Mouse (Mus musculus) neural tube, embryonic 13.5 days (tissue): ENCODE results near the gene Kat7. TPM values are rescaled to one million over a fixed set of nuclear protein-coding genes. Genes with fewer than 3 reads are reported as not detected.

Experiments used
- ATAC-seq: fragments of 200-750 bp; cut with Nextera tagmentation; 2 replicates; pipeline ENCODE4 v1.8.0; 2017; ENCODE audit warnings: low read depth, mild to moderate bottlenecking, moderate TSS enrichment, moderate library complexity
- H3K27ac ChIP-seq: fragments of 300-500 bp; sonication (generic); replicated peaks from 2 replicates; pipeline ENCODE4 v1.5.1; 2015; ENCODE audit warnings: moderate library complexity, mild to moderate bottlenecking, inconsistent platforms
- H3K27me3 ChIP-seq: fragments of 300-500 bp; sonication (generic); 2 replicates; pipeline ENCODE4 v1.6.1; 2015; ENCODE audit warnings: mild to moderate bottlenecking, inconsistent platforms
- H3K36me3 ChIP-seq: fragments of 300-500 bp; sonication (generic); 2 replicates; pipeline ENCODE4 v1.6.1; 2015; ENCODE audit warnings: mild to moderate bottlenecking, inconsistent platforms
- H3K4me1 ChIP-seq: fragments of 300-500 bp; sonication (generic); replicated peaks from 2 replicates; pipeline ENCODE4 v1.6.1; 2015; ENCODE audit warnings: inconsistent platforms
- H3K4me2 ChIP-seq: fragments of 300-500 bp; sonication (generic); 2 replicates; pipeline ENCODE4 v1.6.1; 2015; ENCODE audit warnings: inconsistent platforms, mild to moderate bottlenecking, moderate library complexity
- H3K4me3 ChIP-seq: fragments of 300-500 bp; sonication (generic); 2 replicates; pipeline ENCODE4 v1.5.1; 2015; ENCODE audit warnings: mild to moderate bottlenecking, inconsistent platforms
- H3K9ac ChIP-seq: fragments of 300-500 bp; sonication (generic); 2 replicates; pipeline ENCODE4 v1.6.1; 2015; ENCODE audit warnings: moderate library complexity, mild to moderate bottlenecking, inconsistent platforms
- H3K9me3 ChIP-seq: fragments of 300-500 bp; sonication (generic); 2 replicates; pipeline ENCODE4 v1.6.1; 2016; ENCODE audit warnings: inconsistent platforms
- WGBS: fragments of 180-500 bp; shearing (Covaris S2); methylation state at CpG from one replicate; pipeline ENCODE4 v1.1.7; 2015; 5-methylcytosine and 5-hydroxymethylcytosine counted together
- polyA plus RNA-seq: library from polyadenylated mRNA; unstranded; fragments of >200 nt; fragmentation: Nextera tagmentation; extraction: Ambion mirVana; gene quantifications from 2 replicates; pipeline ENCODE4 v1.2.1, GENCODE M21; 2015

The Kat7 gene
- polyA plus RNA-seq, 1 experiment from 2014 or later = 58.3 TPM

DNA sequence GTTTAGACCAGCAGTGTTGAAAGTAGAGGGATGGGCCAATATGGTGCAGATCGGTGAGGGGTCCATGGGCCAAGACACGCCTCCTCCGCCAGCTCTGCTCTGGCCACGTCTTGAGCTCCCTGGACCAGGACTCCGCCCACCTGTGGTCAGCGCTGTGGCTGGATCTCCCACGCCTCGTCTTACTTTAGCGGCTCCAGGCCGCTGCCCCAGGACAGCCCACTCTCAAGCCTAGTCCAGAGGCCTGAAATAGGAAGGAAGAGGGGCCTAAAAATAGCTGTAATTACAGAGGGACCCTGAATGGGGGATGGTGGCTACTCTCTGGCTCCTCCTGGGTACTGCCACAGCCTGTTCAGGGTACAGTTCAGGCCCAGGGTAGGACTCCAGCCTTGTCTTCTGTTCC, 59.9 kb downstream of the Kat7 start:
- H3K36me3 ChIP-seq = no peaks in the 10 kb centered on the region
- H3K4me1 ChIP-seq = no peaks in the 10 kb centered on the region; the same call in 1 of the 2 replicates
- 47% methylated on average over 10 of the region's 10 CpGs for WGBS
- H3K27me3 ChIP-seq = peaks cover 5% of the 10 kb centered on the region; the same call in 1 of the 2 replicates
- ATAC-seq = no peak
- no peak overlapping the region for H3K9ac ChIP-seq
- H3K27ac ChIP-seq = no peak overlapping the region
- no peak overlapping the region for H3K4me3 ChIP-seq
- H3K9me3 ChIP-seq = no peaks in the 10 kb centered on the region
- no peak overlapping the region for H3K4me2 ChIP-seq

GRCm38 (mm10) chr11:95247065-95247464, 63.0 kb downstream of the Kat7 start:
- no peak for ATAC-seq
- no peak overlapping the region for H3K9ac ChIP-seq
- no peaks in the 10 kb centered on the region for H3K36me3 ChIP-seq
- H3K9me3 ChIP-seq = no peaks in the 10 kb centered on the region
- peaks cover 5% of the 10 kb centered on the region; the same call in 1 of the 2 replicates for H3K27me3 ChIP-seq
- no peak overlapping the region for H3K27ac ChIP-seq
- H3K4me3 ChIP-seq = no peak overlapping the region
- 56% methylated on average over 14 of the region's 14 CpGs for WGBS
- no peaks in the 10 kb centered on the region; the same call in 1 of the 2 replicates for H3K4me1 ChIP-seq
- no peak overlapping the region for H3K4me2 ChIP-seq

GRCm38 (mm10) chr11:95245456-95245855, 64.6 kb downstream of the Kat7 start:
- WGBS = 78% methylated on average over 7 of the region's 7 CpGs
- peaks cover 3% of the 10 kb centered on the region; the same call in 1 of the 2 replicates for H3K27me3 ChIP-seq

DNA sequence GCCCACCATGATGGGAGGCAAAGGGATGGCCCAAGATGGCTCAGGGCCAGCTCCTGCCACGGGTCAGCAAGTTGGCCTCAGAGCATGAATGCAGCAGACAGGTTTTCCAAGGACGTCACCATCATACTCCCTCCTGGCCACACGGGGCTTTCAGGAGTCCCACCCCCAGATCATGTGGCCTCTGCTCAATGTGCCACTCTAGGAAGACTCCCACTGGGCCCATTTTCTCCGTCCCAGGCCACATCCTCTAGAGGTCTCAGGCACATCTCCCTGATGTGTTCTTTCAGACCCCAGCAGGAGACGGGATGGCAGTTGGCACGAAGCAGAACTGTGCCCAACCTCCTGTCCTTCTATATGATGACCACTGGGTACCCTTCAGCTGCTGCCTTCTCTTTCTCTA, 67.4 kb downstream of the Kat7 start:
- Histone ChIP-seq H3K4me2 (no peak overlapping the region), H3K9me3 (no peaks in the 10 kb centered on the region), H3K27ac (no peak overlapping the region), H3K4me3 (no peak overlapping the region), H3K27me3 (no peaks in the 10 kb centered on the region), H3K36me3 (no peaks in the 10 kb centered on the region), H3K9ac (no peak overlapping the region), H3K4me1 (no peaks in the 10 kb centered on the region; the same call in 1 of the 2 replicates)
- ATAC-seq = no peak
- 71% methylated on average over 6 of the region's 6 CpGs for WGBS

More at GRCm38 (mm10) chr11:95245456-95245855, 64.6 kb downstream of the Kat7 start:
- H3K9me3 ChIP-seq = no peaks in the 10 kb centered on the region
- no peak overlapping the region for H3K9ac ChIP-seq
- no peaks in the 10 kb centered on the region for H3K36me3 ChIP-seq
- no peak for ATAC-seq
- H3K4me2 ChIP-seq = no peak overlapping the region
- no peak overlapping the region for H3K4me3 ChIP-seq
- no peak overlapping the region for H3K27ac ChIP-seq
- H3K4me1 ChIP-seq = no peaks in the 10 kb centered on the region; the same call in 1 of the 2 replicates

GRCm38 (mm10) chr11:95238477-95238876, 71.6 kb downstream of the Kat7 start:
- Histone ChIP-seq H3K9ac (no peak overlapping the region), H3K4me1 (no peaks in the 10 kb centered on the region), H3K27ac (no peak overlapping the region), H3K4me3 (no peak overlapping the region), H3K4me2 (no peak overlapping the region), H3K9me3 (no peaks in the 10 kb centered on the region), H3K27me3 (0 out of 2 replicates have a peak, but pooled peaks cover 5% of the 10 kb centered on the region), H3K36me3 (no peaks in the 10 kb centered on the region)
- no peak for ATAC-seq
- 78% methylated on average over 6 of the region's 6 CpGs for WGBS

GRCm38 (mm10) chr11:95232329-95232696, 77.7 kb downstream of the Kat7 start:
- no peak overlapping the region for H3K4me2 ChIP-seq
- no peaks in the 10 kb centered on the region for H3K36me3 ChIP-seq

GRCm38 (mm10) chr11:95231688-95232328, 78.2 kb downstream of the Kat7 start:
- Histone ChIP-seq H3K9me3 (no peaks in the 10 kb centered on the region), H3K27me3 (peaks cover 20% of the 10 kb centered on the region), H3K4me2 (peak overlapping the region; percentile 44), H3K9ac (no peak overlapping the region), H3K27ac (no peak overlapping the region), H3K36me3 (no peaks in the 10 kb centered on the region), H3K4me1 (peaks cover 5% of the 10 kb centered on the region), H3K4me3 (peak overlapping the region; percentile 12; the same call in 1 of the 2 replicates)
- ATAC-seq = peak; percentile 53
- WGBS = 9% methylated on average over 24 of the region's 24 CpGs

More at GRCm38 (mm10) chr11:95232329-95232696, 77.7 kb downstream of the Kat7 start:
- Histone ChIP-seq H3K4me1 (peaks cover 5% of the 10 kb centered on the region), H3K9ac (no peak overlapping the region), H3K9me3 (no peaks in the 10 kb centered on the region), H3K27ac (no peak overlapping the region), H3K4me3 (no peak overlapping the region), H3K27me3 (peaks cover 20% of the 10 kb centered on the region)
- peak; percentile 25; the same call in 1 of the 2 replicates for ATAC-seq
- 44% methylated on average over 6 of the region's 6 CpGs for WGBS

DNA sequence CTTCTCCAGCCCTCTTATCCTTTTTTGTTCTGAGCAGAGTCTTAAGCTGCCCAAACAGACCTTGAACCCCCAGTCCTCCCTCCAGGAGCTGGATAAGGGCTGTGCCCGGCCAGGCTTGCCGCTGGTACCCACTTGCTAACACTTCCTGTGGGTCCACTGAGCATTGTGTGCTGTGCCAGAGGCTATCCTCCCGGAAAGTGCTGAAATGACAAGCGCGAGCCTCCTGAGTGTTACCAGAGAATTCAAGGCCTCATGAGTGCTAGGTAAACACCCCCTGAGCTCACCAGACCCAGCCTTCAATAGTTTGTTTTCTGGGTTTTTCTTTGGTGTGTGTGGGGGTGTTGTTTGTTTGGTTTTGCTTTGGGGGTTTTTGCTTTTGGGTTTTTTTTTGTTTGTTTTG, 82.6 kb downstream of the Kat7 start:
- H3K9ac ChIP-seq = no peak overlapping the region
- H3K36me3 ChIP-seq = no peaks in the 10 kb centered on the region
- H3K4me2 ChIP-seq = no peak overlapping the region
- no peak for ATAC-seq
- H3K27me3 ChIP-seq = peaks cover 49% of the 10 kb centered on the region
- H3K4me3 ChIP-seq = no peak overlapping the region
- 58% methylated on average over 5 of the region's 5 CpGs for WGBS
- no peaks in the 10 kb centered on the region for H3K9me3 ChIP-seq
- no peak overlapping the region for H3K27ac ChIP-seq
- H3K4me1 ChIP-seq = peaks cover 16% of the 10 kb centered on the region

- Histone ChIP-seq H3K4me3 (no peak overlapping the region), H3K27ac (no peak overlapping the region), H3K9me3 (no peaks in the 10 kb centered on the region), H3K36me3 (no peaks in the 10 kb centered on the region), H3K4me1 (peaks cover 11% of the 10 kb centered on the region), H3K9ac (no peak overlapping the region), H3K4me2 (no peak overlapping the region), H3K27me3 (peaks cover 57% of the 10 kb centered on the region)
- no peak for ATAC-seq
- WGBS = 25% methylated on average over 7 of the region's 7 CpGs
Measured at GRCm38 (mm10) chr11:95225448-95225847, 84.6 kb downstream of the Kat7 start.

Other genes with a start within 250 kb of the Kat7 start
- 12.0 and 12.1 TPM in 2 replicates for gene Itga3, start 233.4 kb downstream of the Kat7 start, polyA plus RNA-seq
- 0.28 and 0.40 TPM in 2 replicates for gene Dlx3, start 190.1 kb downstream of the Kat7 start, polyA plus RNA-seq
- not detected in 2 replicates for gene Dlx4, start 164.0 kb downstream of the Kat7 start, polyA plus RNA-seq
- 0.15 TPM in 1 of 2 replicates, not detected in the other for gene Tac4, start 48.7 kb downstream of the Kat7 start, polyA plus RNA-seq
- gene Fam117a, start 26.8 kb upstream of the Kat7 start, polyA plus RNA-seq = 3.2 and 3.7 TPM in 2 replicates
- gene Slc35b1, start 74.4 kb upstream of the Kat7 start, polyA plus RNA-seq = 138 and 139 TPM in 2 replicates
- gene Spop, start 103.8 kb upstream of the Kat7 start, polyA plus RNA-seq = 201 and 211 TPM in 2 replicates
- 0.74 and 0.79 TPM in 2 replicates for gene Nxph3, start 204.3 kb upstream of the Kat7 start, polyA plus RNA-seq